ENCODE assay signal across 1 mouse cellular context in the genomic region with DNA sequence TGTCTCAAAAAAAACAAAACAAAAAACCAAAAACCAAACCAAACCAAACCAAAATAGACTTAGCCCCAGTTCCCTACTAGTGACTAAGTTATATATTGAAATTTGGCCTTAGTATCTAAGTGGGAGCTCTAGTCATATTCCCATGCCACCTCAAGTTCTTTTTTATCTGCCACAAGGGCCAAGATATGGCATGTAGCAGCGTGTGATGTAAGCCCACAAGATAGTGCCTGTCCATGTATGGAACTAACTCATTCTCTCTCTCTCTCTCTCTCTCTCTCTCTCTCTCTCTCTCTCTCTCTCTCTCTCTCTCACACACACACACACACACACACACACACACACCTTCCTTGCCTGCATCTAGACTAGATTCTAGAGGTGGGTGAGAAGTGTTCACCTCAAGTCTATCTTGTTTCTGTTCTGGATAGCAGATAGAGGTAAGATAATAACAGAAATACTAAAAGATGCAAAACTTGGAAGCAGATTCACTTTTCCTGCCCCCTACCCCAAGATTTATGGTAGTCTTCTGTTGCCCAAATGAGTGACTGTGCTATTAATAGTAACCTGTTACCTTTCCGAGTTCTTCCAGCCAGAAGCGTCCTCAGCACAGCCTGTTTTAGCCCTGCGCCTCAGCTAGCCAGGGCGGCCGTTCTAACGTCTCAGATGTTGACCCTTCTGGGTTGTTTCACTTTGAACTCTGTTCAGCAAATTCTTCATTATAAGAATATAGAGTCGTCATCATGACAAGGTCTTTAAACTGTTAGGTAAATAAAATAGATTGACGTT.
A peak's percentile ranks its signal among the peaks of the same experiment; 100 is the strongest.
TF ChIP-seq lines count a peak whose summit lies in the region.

No protein-coding gene starts in this region.

TF ChIP-seq in MEL, 35 proteins besides CTCF, POLR2A, EP300 and RAD21 (continued from another document):
- TF ChIP-seq ZMIZ1 (IDR thresholded peaks at IDR 0.05; ENCODE audit: low read depth, low read length) (no peak), CHD1 (IDR thresholded peaks at IDR 0.05; ENCODE audit: low read depth, low read length) (no peak), NELFE (IDR thresholded peaks at IDR 0.05; ENCODE audit: low read depth, low read length) (no peak), MAZ (IDR thresholded peaks at IDR 0.05; ENCODE audit: low read depth, low read length) (0 out of 2 replicates have a peak, but pooled peaks have one; percentile 45), KAT2A (conservative IDR thresholded peaks at IDR 0.05; ENCODE audit: low read depth, low read length) (no peak), MAFK (IDR thresholded peaks at IDR 0.05; ENCODE audit: borderline replicate concordance, low read depth, low read length) (no peak), MYB (IDR thresholded peaks at IDR 0.05; ENCODE audit: low read depth, low read length) (no peak), GATA1 (IDR thresholded peaks at IDR 0.05; ENCODE audit: low read depth, low read length) (peak; percentile 84), USF1 (IDR thresholded peaks at IDR 0.05; ENCODE audit: low read depth, low read length) (no peak), SIN3A (IDR thresholded peaks at IDR 0.05; ENCODE audit: low read length) (peak; percentile 79), MXI1 (IDR thresholded peaks at IDR 0.05; ENCODE audit: low read depth, low read length) (peak; percentile 45; the same call in 1 of the 2 replicates), TCF12 (IDR thresholded peaks at IDR 0.05; ENCODE audit: low read depth, low read length) (peak; percentile 66), GABPA (IDR thresholded peaks at IDR 0.05; ENCODE audit: low read depth, low read length) (no peak)
TF ChIP-seq in MEL: peak in this region for 11.
